Mouse (Mus musculus) kidney, postnatal 14 days (tissue): Measurements from ENCODE around the gene Gm17660.

Experiments used
- DNase-seq: peaks from one replicate; pipeline ENCODE4 v3.0.0; 2022; ENCODE audit warnings: mixed read lengths

Gene Gm17660

GRCm38 (mm10) chr5:104077508-104077907, at the start of gene Gm17660:
TSS of gene Gm17660 (minus strand) at chr5:104077608.
- DNase-seq = no peak

GRCm38 (mm10) chr5:104126561-104127320, 49.3 kb upstream of the Gm17660 start:
- DNase-seq = no peak

- DNase-seq = no peak
Measured at GRCm38 (mm10) chr5:104124016-104124658, 46.7 kb upstream of the Gm17660 start.

- DNase-seq = peak; percentile 67
Measured at GRCm38 (mm10) chr5:104115890-104116289, 38.5 kb upstream of the Gm17660 start.

GRCm38 (mm10) chr5:104115118-104115517, 37.7 kb upstream of the Gm17660 start:
- peak; percentile 87 for DNase-seq

- peak; percentile 49 for DNase-seq
Measured at GRCm38 (mm10) chr5:104113491-104114172, 36.2 kb upstream of the Gm17660 start, which contains the start of gene Sparcl1. TSS of gene Sparcl1 (minus strand) at chr5:104113733.

GRCm38 (mm10) chr5:104112511-104112910, 35.1 kb upstream of the Gm17660 start:
- DNase-seq = no peak

GRCm38 (mm10) chr5:104112016-104112415, 34.6 kb upstream of the Gm17660 start:
- DNase-seq = no peak

GRCm38 (mm10) chr5:104110171-104110920, 32.9 kb upstream of the Gm17660 start:
- no peak for DNase-seq

GRCm38 (mm10) chr5:104109516-104109915, 32.1 kb upstream of the Gm17660 start:
- DNase-seq = peak; percentile 51

- DNase-seq = no peak
Measured at GRCm38 (mm10) chr5:104108879-104109369, 31.5 kb upstream of the Gm17660 start.

GRCm38 (mm10) chr5:104108127-104108875, 30.9 kb upstream of the Gm17660 start:
- no peak for DNase-seq

GRCm38 (mm10) chr5:104104111-104104510, 26.7 kb upstream of the Gm17660 start:
- DNase-seq = no peak

GRCm38 (mm10) chr5:104103171-104103570, 25.8 kb upstream of the Gm17660 start:
- no peak for DNase-seq

GRCm38 (mm10) chr5:104101678-104102531, 24.5 kb upstream of the Gm17660 start:
- DNase-seq = no peak

GRCm38 (mm10) chr5:104096078-104096938, 18.9 kb upstream of the Gm17660 start:
- DNase-seq = peak; percentile 67

- no peak for DNase-seq
Measured at GRCm38 (mm10) chr5:104095416-104096077, 18.1 kb upstream of the Gm17660 start.

GRCm38 (mm10) chr5:104089751-104090150, 12.3 kb upstream of the Gm17660 start:
- DNase-seq = no peak

GRCm38 (mm10) chr5:104085366-104085765, 8.0 kb upstream of the Gm17660 start:
- no peak for DNase-seq
